Mouse (Mus musculus) CD4-positive, CD25-positive, alpha-beta regulatory T cell, adult 2 months (primary cell): Measurements from ENCODE around the gene Snx7.

Experiments
- DNase-seq: peaks from one replicate; pipeline ENCODE4 v3.0.0-alpha.2; 2012; ENCODE audit warnings: low read depth, low spot score

Snx7 gene

GRCm38 (mm10) chr3:117817635-117818034, 51.1 kb downstream of the Snx7 start:
- DNase-seq: no peak

GRCm38 (mm10) chr3:117814218-117814617, 54.5 kb downstream of the Snx7 start:
- no peak for DNase-seq

DNA sequence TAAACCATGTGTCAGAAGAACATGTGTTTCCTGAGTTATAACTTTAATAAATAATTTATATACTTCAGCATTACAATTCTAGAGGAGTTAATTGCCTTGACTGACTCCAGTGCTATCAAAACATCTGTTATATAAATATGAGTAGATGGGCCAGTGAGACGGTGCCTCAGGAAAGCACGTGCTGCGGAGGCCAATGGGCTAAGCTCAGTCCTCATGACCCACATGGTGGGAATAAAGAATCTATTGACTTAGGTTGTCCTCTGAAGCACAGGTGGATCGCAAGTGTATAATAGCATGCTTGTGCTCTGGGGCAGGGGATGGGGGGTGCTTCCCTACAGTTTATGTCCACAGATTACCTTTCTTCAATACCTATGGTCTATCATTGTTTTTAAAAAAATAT, 56.6 kb downstream of the Snx7 start:
- DNase-seq: no peak

DNA sequence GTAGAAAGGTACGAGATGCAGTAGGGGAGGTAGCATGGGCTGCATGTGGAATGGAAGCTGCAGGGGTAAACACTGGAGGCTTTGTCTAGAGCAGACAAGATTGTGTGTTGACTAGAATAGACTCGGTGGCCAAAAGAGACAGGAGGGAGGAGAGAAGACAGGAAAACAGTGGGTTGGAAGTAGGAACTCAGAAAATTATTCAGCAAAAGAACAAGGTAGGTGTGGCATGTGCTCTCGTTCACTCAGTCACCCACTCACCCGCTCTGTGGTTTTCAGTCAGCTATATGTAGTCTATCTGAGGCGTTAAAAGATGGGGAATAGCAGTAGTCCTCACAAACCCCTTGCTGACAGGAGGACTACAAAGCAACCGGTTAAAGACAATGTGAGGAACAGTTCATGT, 63.0 kb downstream of the Snx7 start:
- DNase-seq: no peak

GRCm38 (mm10) chr3:117794501-117794900, 74.2 kb downstream of the Snx7 start:
- DNase-seq: no peak

- no peak for DNase-seq
Measured at GRCm38 (mm10) chr3:117791951-117792350, 76.8 kb downstream of the Snx7 start.

GRCm38 (mm10) chr3:117791273-117791672, 77.5 kb downstream of the Snx7 start:
- no peak for DNase-seq

GRCm38 (mm10) chr3:117788800-117789693, 79.7 kb downstream of the Snx7 start:
- DNase-seq: no peak

DNA sequence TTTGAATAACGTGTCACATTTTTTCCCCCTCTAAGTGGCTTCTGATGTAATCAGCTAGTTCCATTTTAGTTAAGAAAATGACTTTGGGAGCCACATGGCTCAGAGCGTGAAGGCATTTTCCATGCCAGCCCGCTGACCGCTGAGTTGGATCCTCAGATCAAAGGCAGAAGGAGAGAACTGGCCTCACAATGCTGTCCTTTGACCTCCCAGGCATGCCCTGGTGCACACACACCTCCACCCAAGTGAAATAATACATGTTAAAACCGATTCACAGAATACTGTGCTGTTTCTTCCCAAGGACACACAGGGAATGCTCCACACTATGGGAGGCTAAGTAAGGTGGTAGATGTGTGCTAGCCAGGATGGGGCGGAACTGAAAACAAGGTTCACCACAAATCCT, 81.5 kb downstream of the Snx7 start:
- no peak for DNase-seq

DNA sequence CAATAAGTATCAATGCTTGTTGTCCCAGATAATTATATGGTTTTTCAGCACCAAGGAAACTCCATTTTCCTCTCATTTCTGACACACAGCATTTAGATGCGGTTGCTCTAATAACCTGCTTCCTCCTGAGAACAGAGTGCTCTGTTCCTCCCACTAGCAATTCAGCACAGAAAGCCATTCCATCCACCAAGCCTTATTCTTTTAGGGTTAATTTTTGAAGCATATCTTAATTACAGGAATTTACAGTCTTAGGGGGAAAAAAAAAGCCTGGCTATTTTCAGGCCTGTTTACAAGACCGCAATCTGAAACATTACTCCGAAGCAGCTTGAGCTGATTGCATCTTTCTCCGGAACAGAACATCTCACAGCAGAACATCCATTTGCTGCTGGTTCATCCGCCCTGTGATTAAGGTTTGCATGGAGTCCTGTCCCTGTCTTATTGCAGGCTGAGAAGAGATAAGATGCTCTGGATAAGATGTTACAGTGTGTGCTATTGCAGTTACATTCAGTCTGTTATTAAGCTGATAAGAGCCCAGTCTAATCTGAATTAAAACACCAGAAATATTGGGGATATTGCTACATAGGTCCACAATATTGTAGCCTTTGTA, 116.5 kb downstream of the Snx7 start:
- DNase-seq: no peak

DNA sequence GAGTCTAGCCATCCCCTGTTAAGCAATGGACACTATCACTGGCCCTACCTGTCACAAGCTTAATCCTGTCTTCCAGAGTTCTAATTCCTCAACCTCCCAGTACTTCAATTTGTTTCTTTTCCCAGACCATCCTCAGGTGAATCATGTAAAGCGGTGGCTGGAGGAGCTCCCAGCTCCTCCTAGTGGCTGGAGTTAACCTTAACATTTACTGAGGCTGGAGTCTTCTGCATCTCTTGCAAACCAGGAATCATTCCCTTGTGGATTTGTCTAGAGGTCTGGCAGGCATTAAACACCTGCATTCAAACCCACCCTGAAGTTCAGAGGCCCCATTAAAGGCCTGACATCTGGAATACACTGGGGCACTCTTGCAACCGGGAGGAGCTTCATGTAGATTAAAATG, 117.1 kb downstream of the Snx7 start:
- no peak for DNase-seq

- DNase-seq: no peak
Measured at GRCm38 (mm10) chr3:117749256-117749655, 119.5 kb downstream of the Snx7 start.

DNA sequence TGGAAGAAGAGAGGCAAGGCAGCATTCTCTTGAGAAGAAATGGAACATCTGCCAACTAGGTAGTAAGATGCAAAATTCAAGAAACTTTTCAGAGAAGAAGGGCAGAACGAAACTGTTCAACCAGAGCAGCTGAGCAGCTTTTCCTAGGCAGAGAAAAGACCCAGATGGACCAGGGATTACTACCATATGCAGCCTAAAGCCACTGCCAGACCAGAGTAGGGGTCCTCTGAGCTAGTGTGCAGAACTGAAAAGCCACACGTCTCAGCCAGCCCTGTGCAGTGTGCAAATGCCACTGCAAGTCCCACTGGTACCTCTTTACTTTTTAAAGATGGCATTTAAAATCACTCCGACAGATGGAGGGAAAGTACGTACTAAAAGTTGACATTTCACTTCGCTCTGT, 129.0 kb downstream of the Snx7 start:
- no peak for DNase-seq

GRCm38 (mm10) chr3:117732661-117733060, 136.1 kb downstream of the Snx7 start:
- no peak for DNase-seq
